In the genomic region with DNA sequence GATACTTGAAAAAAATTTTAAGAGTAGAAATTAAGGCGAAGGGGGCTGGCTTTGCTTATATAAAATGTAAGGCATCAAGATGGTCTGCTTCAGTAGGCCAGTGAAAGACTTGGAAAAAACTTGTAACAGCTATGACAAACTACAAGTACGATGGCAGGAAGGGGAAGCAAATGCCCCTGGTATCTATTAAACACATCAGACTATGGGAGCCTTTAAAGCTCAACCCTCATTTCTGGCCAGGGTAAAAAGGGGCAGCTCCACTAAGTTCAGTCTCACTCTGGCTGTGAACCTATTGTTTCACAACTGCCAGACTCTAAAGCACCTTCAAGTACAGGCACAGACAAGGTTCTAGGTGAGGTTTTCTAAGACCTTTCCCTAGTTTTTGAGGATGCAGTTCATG, we compare ENCODE assay signal across 9 mouse cellular contexts. TPM values are rescaled to one million over a fixed set of nuclear protein-coding genes. Genes with fewer than 3 reads are reported as not detected.
DNase-seq lines count a peak whose midpoint lies in the region; ATAC-seq and TF ChIP-seq lines count a peak whose summit lies in the region.
"Had no signal": no experiment of that assay in that cellular context is flagged by ENCODE, and none has a peak within 500 bp of the region (broad histone marks: within the 10 kb centered on the region; RNA-seq: fewer than 3 reads in every experiment).

No protein-coding gene starts in this region.

- ATAC-seq in kidney, embryonic 16.5 days (ENCODE audit: low FRiP score, low TSS enrichment) = no peak
- ATAC-seq in inflammation-experienced regulatory T-cells, adult 6 months = no peak

- no peak overlapping the region for H3K27ac ChIP-seq in kidney, embryonic 16.5 days (ENCODE audit: low read length)
- no peak overlapping the region for H3K27ac ChIP-seq in brown adipose tissue, adult 24 weeks (replicated peaks; ENCODE audit: low read depth, low read length)

- H3K4me3 ChIP-seq in kidney, embryonic 16.5 days (ENCODE audit: low read length) = peak overlapping the region; percentile 99
- peak overlapping the region; percentile 45 for H3K4me3 ChIP-seq in brown adipose tissue, adult 24 weeks (ENCODE audit: insufficient read depth, low read depth, low read length)
- H3K4me3 ChIP-seq in myocyte = peak overlapping the region; percentile 58

- peaks cover 6% of the 10 kb centered on the region; the same call in 1 of the 2 replicates for H3K36me3 ChIP-seq in kidney, embryonic 16.5 days (ENCODE audit: insufficient read depth, low read length)
- H3K36me3 ChIP-seq in myocyte (ENCODE audit: control insufficient read depth, insufficient read depth) = peaks cover 13% of the 10 kb centered on the region

- peaks cover 17% of the 10 kb centered on the region for H3K4me1 ChIP-seq in kidney, embryonic 16.5 days (ENCODE audit: insufficient read depth, low read length)
- peaks cover 2% of the 10 kb centered on the region; the same call in 1 of the 2 replicates for H3K4me1 ChIP-seq in brown adipose tissue, adult 24 weeks (ENCODE audit: control insufficient read depth, insufficient read depth, insufficient read length, low read length)

- H3K9ac ChIP-seq in kidney, embryonic 16.5 days (replicated peaks; ENCODE audit: low read length) = peak overlapping the region; percentile 53

- peak overlapping the region; percentile 97 for H3K4me2 ChIP-seq in kidney, embryonic 16.5 days (replicated peaks; ENCODE audit: low read depth, low read length)
- peak overlapping the region; percentile 95 for H3K4me2 ChIP-seq in myocyte (ENCODE audit: low read depth)

- no peaks in the 10 kb centered on the region for H3K9me3 ChIP-seq in kidney, embryonic 16.5 days (ENCODE audit: low read length)

- no peak for DNase-seq in kidney, adult 11 months
- DNase-seq in induced T-regulatory cell, adult 2 months (ENCODE audit: low read depth) = peak; percentile 62
- DNase-seq in ovary, postnatal 36 days (ENCODE audit: low spot score) = no peak
- DNase-seq in spleen, adult 12 weeks (ENCODE audit: low spot score) = no peak
- DNase-seq: adrenal gland, postnatal 14 days had no signal

- 63% methylated on average over 2 of the region's 2 CpGs for WGBS in kidney, embryonic 16.5 days

- H3K27me3 ChIP-seq in kidney, embryonic 16.5 days (ENCODE audit: insufficient read depth, low read length) = no peaks in the 10 kb centered on the region
- no peaks in the 10 kb centered on the region for H3K27me3 ChIP-seq in myocyte (ENCODE audit: control insufficient read depth, insufficient read depth, insufficient read length)

- no peak for TF ChIP-seq POLR2A in myocyte (IDR thresholded peaks at IDR 0.05; ENCODE audit: insufficient read length, low read depth)

- peaks cover 38% of the 10 kb centered on the region for H3K79me2 ChIP-seq in myocyte (ENCODE audit: control insufficient read depth, insufficient read depth)

- no peak overlapping the region for H3ac ChIP-seq in myocyte (ENCODE audit: control insufficient read depth, insufficient read length)

TF ChIP-seq in myocyte, 11 proteins besides CTCF, POLR2A, EP300 and RAD21:
- TF ChIP-seq TCF12 (IDR thresholded peaks at IDR 0.05; ENCODE audit: insufficient read depth, poor library complexity, severe bottlenecking) (no peak), MAX (IDR thresholded peaks at IDR 0.05; ENCODE audit: low read depth) (no peak), MYOG (IDR thresholded peaks at IDR 0.05; ENCODE audit: control insufficient read depth in 1 of 3, insufficient read depth in 1 of 3, insufficient read length in 2 of 3, low read depth in 2 of 3) (no peak), POLR2AphosphoS2 (IDR thresholded peaks at IDR 0.05; ENCODE audit: insufficient read length, low read depth) (no peak), REST (IDR thresholded peaks at IDR 0.05; ENCODE audit: insufficient read depth, insufficient read length) (no peak), E2F4 (IDR thresholded peaks at IDR 0.05; ENCODE audit: insufficient read depth) (no peak), MYOD1 (IDR thresholded peaks at IDR 0.05; ENCODE audit: control insufficient read depth in 1 of 3, insufficient read length in 2 of 3, low read depth in 2 of 3) (no peak), CEBPB (IDR thresholded peaks at IDR 0.05; ENCODE audit: insufficient read depth, poor library complexity, severe bottlenecking) (no peak), USF1 (IDR thresholded peaks at IDR 0.05; ENCODE audit: low read depth) (no peak), SRF (IDR thresholded peaks at IDR 0.05; ENCODE audit: control insufficient read depth, insufficient read length, low read depth) (no peak), TCF3 (IDR thresholded peaks at IDR 0.05; ENCODE audit: insufficient read length, low read depth) (no peak)
TF ChIP-seq in myocyte: peak in this region for 0.

RNA-seq across cellular contexts. Expression of a gene that starts 2.0 kb away (rescaled TPM):
- polyA plus RNA-seq in kidney, embryonic 16.5 days (2015; fragmentation: Nextera tagmentation; extraction: Ambion mirVana) = 18.1 and 19.5 TPM in 2 replicates
- 8.8 and 10.6 TPM in 2 replicates for polyA plus RNA-seq in brown adipose tissue, adult 24 weeks (2012; ENCODE audit: insufficient read depth, insufficient read length, missing spikeins)
- polyA plus RNA-seq in myocyte (2012; fragmentation: generic; extraction: Trizol) = 6.1 TPM
- 10 to 100 TPM; 23.8 to 27.2 (median 25.2) TPM for polyA plus RNA-seq in inflammation-experienced regulatory T-cells, adult 6 months (2017; shearing (Covaris generic))

Comparison
In these comparisons a context has a peak if more than half of its experiments do, and no peak if none do; other contexts are left out.
1. H3K4me3 ChIP-seq: peak in every context shown above with its lines; median percentile 99 in kidney, embryonic 16.5 days; 58 in myocyte; 45 in brown adipose tissue, adult 24 weeks.